Mouse (Mus musculus) hindbrain, embryonic 16.5 days (tissue): ENCODE data around the gene Ppp1r1b. TPM values are rescaled to one million over a fixed set of nuclear protein-coding genes. Genes with fewer than 3 reads are reported as not detected.

Experiments used
- ATAC-seq: fragments of 200-750 bp; cut with Nextera tagmentation; 2 replicates; pipeline ENCODE4 v1.8.0; 2017; ENCODE audit warnings: moderate TSS enrichment, moderate library complexity
- H3K27ac ChIP-seq: fragments of 300-500 bp; sonication (generic); 2 replicates; pipeline ENCODE4 v1.5.1; 2014; ENCODE audit warnings: low read depth, mild to moderate bottlenecking, control low read depth, low read length, moderate library complexity
- H3K27me3 ChIP-seq: fragments of 300-500 bp; sonication (generic); replicated peaks from 2 replicates; pipeline ENCODE4 v1.6.1; 2014; ENCODE audit warnings: low read length; ENCODE audit not compliant: control insufficient read depth, insufficient read depth
- H3K36me3 ChIP-seq: fragments of 300-500 bp; sonication (generic); 2 replicates; pipeline ENCODE4 v1.6.1; 2014; ENCODE audit warnings: mild to moderate bottlenecking, low read length, moderate library complexity, mixed read lengths; ENCODE audit not compliant: control insufficient read depth, insufficient read depth
- H3K4me1 ChIP-seq: fragments of 300-500 bp; sonication (generic); 2 replicates; pipeline ENCODE4 v1.6.1; 2014; ENCODE audit warnings: low read depth, low read length; ENCODE audit not compliant: control insufficient read depth, insufficient read depth
- H3K4me2 ChIP-seq: fragments of 300-500 bp; sonication (generic); 2 replicates; pipeline ENCODE4 v1.6.1; 2014; ENCODE audit warnings: mild to moderate bottlenecking, low read length, control low read depth, moderate library complexity
- H3K4me3 ChIP-seq: fragments of 300-500 bp; sonication (generic); 2 replicates; pipeline ENCODE4 v1.5.1; 2014; ENCODE audit warnings: mild to moderate bottlenecking, low read length, control low read depth, moderate library complexity
- H3K9ac ChIP-seq: fragments of 300-500 bp; sonication (generic); 2 replicates; pipeline ENCODE4 v1.6.1; 2014; ENCODE audit warnings: low read depth, mild to moderate bottlenecking, control low read depth, low read length, moderate library complexity
- H3K9me3 ChIP-seq: fragments of 300-500 bp; sonication (generic); 2 replicates; pipeline ENCODE4 v1.6.1; 2014; ENCODE audit warnings: mild to moderate bottlenecking, low read length, moderate library complexity; ENCODE audit not compliant: control insufficient read depth
- WGBS: fragments of 180-500 bp; shearing (Covaris S2); extraction: QIAGEN DNeasy Blood & Tissue Kit; methylation state at CpG from one replicate; pipeline ENCODE4 v1.1.7; 2014; 5-methylcytosine and 5-hydroxymethylcytosine counted together
- polyA plus RNA-seq: library from polyadenylated mRNA; unstranded; fragments of >200 nt; fragmentation: Nextera tagmentation; extraction: Ambion mirVana; gene quantifications from 2 replicates; pipeline ENCODE4 v1.2.1, GENCODE M21; 2015

Gene Ppp1r1b
- polyA plus RNA-seq, 1 experiment from 2014 or later = 9.3 TPM

- Histone ChIP-seq H3K9me3 (no peaks in the 10 kb centered on the region), H3K4me2 (peak overlapping the region; percentile 55), H3K36me3 (no peaks in the 10 kb centered on the region), H3K4me1 (peaks cover 15% of the 10 kb centered on the region), H3K27ac (peak overlapping the region; percentile 86), H3K9ac (peak overlapping the region; percentile 67), H3K4me3 (peak overlapping the region; percentile 49), H3K27me3 (peaks cover 40% of the 10 kb centered on the region)
- WGBS = under 1% methylated on average over 19 of the region's 19 CpGs
- ATAC-seq = no peak
These were observed 21.5 kb upstream of the Ppp1r1b start for GRCm38 (mm10) chr11:98326741-98327135.

- H3K27me3 ChIP-seq = peaks cover 42% of the 10 kb centered on the region
- peak overlapping the region; percentile 86 for H3K27ac ChIP-seq
- under 1% methylated on average over 89 of the region's 97 CpGs for WGBS
These were observed 20.8 kb upstream of the Ppp1r1b start for GRCm38 (mm10) chr11:98327136-98328030.

GRCm38 (mm10) chr11:98328031-98328370, 20.2 kb upstream of the Ppp1r1b start:
- Histone ChIP-seq H3K9ac (peak overlapping the region; percentile 67), H3K27ac (peak overlapping the region; percentile 86), H3K27me3 (peaks cover 45% of the 10 kb centered on the region), H3K4me2 (peak overlapping the region; percentile 55), H3K4me1 (peaks cover 15% of the 10 kb centered on the region), H3K4me3 (peak overlapping the region; percentile 49), H3K36me3 (no peaks in the 10 kb centered on the region), H3K9me3 (no peaks in the 10 kb centered on the region)
- WGBS = under 1% methylated on average over 35 of the region's 35 CpGs
- no peak for ATAC-seq

More at GRCm38 (mm10) chr11:98327136-98328030, 20.8 kb upstream of the Ppp1r1b start:
- peak overlapping the region; percentile 55 for H3K4me2 ChIP-seq
- H3K9me3 ChIP-seq = no peaks in the 10 kb centered on the region
- H3K4me3 ChIP-seq = peak overlapping the region; percentile 49
- ATAC-seq = no peak
- no peaks in the 10 kb centered on the region for H3K36me3 ChIP-seq
- peak overlapping the region; percentile 67 for H3K9ac ChIP-seq
- H3K4me1 ChIP-seq = peaks cover 15% of the 10 kb centered on the region

- H3K9ac ChIP-seq = peak overlapping the region; percentile 67
- H3K9me3 ChIP-seq = no peaks in the 10 kb centered on the region
- H3K27ac ChIP-seq = peak overlapping the region; percentile 86
- peaks cover 48% of the 10 kb centered on the region for H3K27me3 ChIP-seq
- peaks cover 18% of the 10 kb centered on the region for H3K4me1 ChIP-seq
- ATAC-seq = 0 out of 2 replicates have a peak, but pooled peaks have one; percentile 37
- H3K4me2 ChIP-seq = peak overlapping the region; percentile 55
- 1% methylated on average over 47 of the region's 56 CpGs for WGBS
- peak overlapping the region; percentile 49 for H3K4me3 ChIP-seq
- no peaks in the 10 kb centered on the region for H3K36me3 ChIP-seq
These were observed 19.7 kb upstream of the Ppp1r1b start for GRCm38 (mm10) chr11:98328371-98329069.

- peaks cover 47% of the 10 kb centered on the region for H3K27me3 ChIP-seq
- H3K27ac ChIP-seq = peak within 1 kb of the TSS; percentile 86
- H3K4me1 ChIP-seq = peaks cover 22% of the 10 kb centered on the region
- no peaks in the 10 kb centered on the region for H3K36me3 ChIP-seq
- H3K4me2 ChIP-seq = peak within 1 kb of the TSS; percentile 55
- H3K9me3 ChIP-seq = no peaks in the 10 kb centered on the region
- under 1% methylated on average over 38 of the region's 38 CpGs for WGBS
- peak; percentile 70 for ATAC-seq
- H3K9ac ChIP-seq = peak within 1 kb of the TSS; percentile 67
- peak within 1 kb of the TSS; percentile 49 for H3K4me3 ChIP-seq
These were observed 18.9 kb upstream of the Ppp1r1b start, which contains the start of gene Neurod2 for GRCm38 (mm10) chr11:98329081-98329959. Gene Neurod2, minus strand, starts transcription at chr11:98329648.

- peak overlapping the region; percentile 8; the same call in 1 of the 2 replicates for H3K4me2 ChIP-seq
- no peak for ATAC-seq
- H3K4me3 ChIP-seq = no peak overlapping the region
- H3K9ac ChIP-seq = no peak overlapping the region
- WGBS = 22% methylated on average over 9 of the region's 9 CpGs
- H3K4me1 ChIP-seq = peaks cover 26% of the 10 kb centered on the region
- H3K36me3 ChIP-seq = no peaks in the 10 kb centered on the region
- H3K9me3 ChIP-seq = no peaks in the 10 kb centered on the region
- peak overlapping the region; percentile 59 for H3K27ac ChIP-seq
- peaks cover 49% of the 10 kb centered on the region for H3K27me3 ChIP-seq
These were observed 18.1 kb upstream of the Ppp1r1b start for GRCm38 (mm10) chr11:98329960-98330744.

- Histone ChIP-seq H3K4me3 (no peak overlapping the region), H3K27me3 (peaks cover 47% of the 10 kb centered on the region), H3K9me3 (no peaks in the 10 kb centered on the region), H3K27ac (peak overlapping the region; percentile 59; the same call in 1 of the 2 replicates), H3K36me3 (no peaks in the 10 kb centered on the region), H3K4me2 (no peak overlapping the region), H3K4me1 (peaks cover 26% of the 10 kb centered on the region), H3K9ac (no peak overlapping the region)
- no peak for ATAC-seq
- 64% methylated on average over 2 of the region's 2 CpGs for WGBS
These were observed 17.4 kb upstream of the Ppp1r1b start for GRCm38 (mm10) chr11:98330745-98331204.

- Histone ChIP-seq H3K4me2 (no peak overlapping the region), H3K36me3 (no peaks in the 10 kb centered on the region), H3K9me3 (no peaks in the 10 kb centered on the region), H3K27me3 (peaks cover 52% of the 10 kb centered on the region), H3K4me3 (no peak overlapping the region), H3K9ac (no peak overlapping the region), H3K4me1 (peaks cover 26% of the 10 kb centered on the region), H3K27ac (no peak overlapping the region)
- WGBS = 69% methylated on average over 1 of the region's 1 CpGs
- ATAC-seq = no peak
These were observed 16.8 kb upstream of the Ppp1r1b start for GRCm38 (mm10) chr11:98331401-98331800.
